Mouse (Mus musculus) thymus, adult 2 months (tissue): Measurements from ENCODE around the gene Trim9.

ENCODE experiments used
- CTCF ChIP-seq: fragments of 200-500 bp; IDR thresholded peaks from 2 replicates; pipeline ENCODE4 v1.5.1; 2012; ENCODE audit warnings: mild to moderate bottlenecking, control low read depth, low read length, moderate library complexity, borderline replicate concordance; ENCODE audit not compliant: control insufficient read depth, poor library complexity, insufficient read depth; ENCODE audit errors: extremely low read depth
- POLR2A ChIP-seq: fragments of 200-500 bp; IDR thresholded peaks from 2 replicates; pipeline ENCODE4 v1.6.1; 2012; ENCODE audit warnings: mild to moderate bottlenecking, low read length, control low read depth, moderate library complexity; ENCODE audit not compliant: control insufficient read depth, poor library complexity, insufficient read depth; ENCODE audit errors: extremely low read depth

DNA sequence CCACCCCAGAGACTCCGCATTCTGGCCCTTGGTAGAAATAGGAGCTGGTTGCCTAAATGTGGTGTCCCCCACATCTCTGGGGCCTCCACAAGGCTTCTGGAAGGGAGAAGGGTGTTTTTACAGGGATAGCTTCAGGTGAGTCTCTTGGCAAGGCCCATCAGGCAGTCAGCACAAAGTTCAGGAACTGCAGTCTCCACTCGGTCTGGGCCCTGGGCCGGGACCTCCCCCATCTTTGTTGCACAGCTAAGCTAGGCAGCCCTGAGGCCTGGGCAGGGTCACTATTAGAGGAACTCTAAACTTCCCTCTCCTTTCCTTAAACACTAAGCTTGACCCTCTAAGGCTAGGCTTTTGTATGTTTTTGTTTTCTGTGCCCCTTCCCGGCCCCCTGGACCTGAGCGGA lies 120.8 kb downstream of the Trim9 start:
- no peak for TF ChIP-seq CTCF
- TF ChIP-seq POLR2A, result no peak
